Mouse (Mus musculus) neural tube, embryonic 11.5 days (tissue): Measurements from ENCODE around the gene 4930518I15Rik. TPM values are rescaled to one million over a fixed set of nuclear protein-coding genes. Genes with fewer than 3 reads are reported as not detected.

Experiments
- polyA plus RNA-seq: library from polyadenylated mRNA; unstranded; fragments of >200 nt; fragmentation: Nextera tagmentation; extraction: Ambion mirVana; gene quantifications from 2 replicates; pipeline ENCODE4 v1.2.1, GENCODE M21; 2014

4930518I15Rik gene
- polyA plus RNA-seq, 1 experiment from 2014 or later = 5.6 TPM

Other genes starting within 250 kb of the 4930518I15Rik start
- gene Dlgap4, start 244.2 kb downstream of the 4930518I15Rik start, polyA plus RNA-seq = 160 and 161 TPM in 2 replicates
- 96.2 and 98.7 TPM in 2 replicates for gene Myl9, start 82.5 kb downstream of the 4930518I15Rik start, polyA plus RNA-seq
- 85.1 and 92.7 TPM in 2 replicates for gene Tgif2, start 17.9 kb downstream of the 4930518I15Rik start, polyA plus RNA-seq
- gene Rab5if, start 5.2 kb upstream of the 4930518I15Rik start, polyA plus RNA-seq = 172 and 183 TPM in 2 replicates
- gene Sla2, start 29.2 kb upstream of the 4930518I15Rik start, polyA plus RNA-seq = 0.44 and 0.74 TPM in 2 replicates
- 54.2 and 58.9 TPM in 2 replicates for gene Ndrg3, start 134.1 kb upstream of the 4930518I15Rik start, polyA plus RNA-seq
- 41.6 and 48.7 TPM in 2 replicates for gene Dsn1, start 149.2 kb upstream of the 4930518I15Rik start, polyA plus RNA-seq
- gene Soga1, start 221.3 kb upstream of the 4930518I15Rik start, polyA plus RNA-seq = 6.6 and 7.6 TPM in 2 replicates
- gene Tldc2, start 229.1 kb upstream of the 4930518I15Rik start, polyA plus RNA-seq = not detected in 2 replicates